Mouse (Mus musculus): ENCODE measurements at regions not wholly inside any gene's neighbourhood (a gene's known extent, or its start where the extent isn't known, plus 50 kb on each side); places are given as distances from the start of the nearest gene placed in this dataset.

- H3K4me3 ChIP-seq (ENCODE audit: control insufficient read depth, insufficient read depth, low read length) = no peak overlapping the region
Measured at GRCm38 (mm10) chr16:55168433-55168832, 129.4 kb downstream of the Zpld1 start.

GRCm38 (mm10) chr16:55166181-55166848 lies 131.5 kb downstream of the Zpld1 start:
- Histone ChIP-seq H3K27ac (ENCODE audit: control insufficient read depth, insufficient read depth, low read length) (no peak overlapping the region), H3K4me1 (replicated peaks; ENCODE audit: control insufficient read depth, insufficient read depth, low read length) (no peaks in the 10 kb centered on the region), H3K4me3 (ENCODE audit: control insufficient read depth, insufficient read depth, low read length) (no peak overlapping the region), H3K27me3 (ENCODE audit: control insufficient read depth, insufficient read depth, low read length) (no peaks in the 10 kb centered on the region), H3K36me3 (ENCODE audit: control insufficient read depth, insufficient read depth, low read length) (no peaks in the 10 kb centered on the region)
- TF ChIP-seq POLR2A (IDR thresholded peaks at IDR 0.05; ENCODE audit: control insufficient read depth, extremely low read depth, insufficient read depth, low read length, poor library complexity) (no peak), CTCF (IDR thresholded peaks at IDR 0.05; ENCODE audit: borderline replicate concordance, control insufficient read depth, extremely low read depth, insufficient read depth, low read length, poor library complexity) (no peak)
- no peak for DNase-seq
- 86% methylated on average over 8 of the region's 8 CpGs for WGBS

More at GRCm38 (mm10) chr16:55168433-55168832, 129.4 kb downstream of the Zpld1 start:
- no peak for TF ChIP-seq CTCF (IDR thresholded peaks at IDR 0.05; ENCODE audit: borderline replicate concordance, control insufficient read depth, extremely low read depth, insufficient read depth, low read length, poor library complexity)
- TF ChIP-seq POLR2A (IDR thresholded peaks at IDR 0.05; ENCODE audit: control insufficient read depth, extremely low read depth, insufficient read depth, low read length, poor library complexity) = no peak
- H3K4me1 ChIP-seq (replicated peaks; ENCODE audit: control insufficient read depth, insufficient read depth, low read length) = no peaks in the 10 kb centered on the region
- no peaks in the 10 kb centered on the region for H3K27me3 ChIP-seq (ENCODE audit: control insufficient read depth, insufficient read depth, low read length)
- 94% methylated on average over 2 of the region's 2 CpGs for WGBS
- no peak for DNase-seq
- no peak overlapping the region for H3K27ac ChIP-seq (ENCODE audit: control insufficient read depth, insufficient read depth, low read length)
- H3K36me3 ChIP-seq (ENCODE audit: control insufficient read depth, insufficient read depth, low read length) = no peaks in the 10 kb centered on the region

GRCm38 (mm10) chr16:55162926-55163325 lies 134.9 kb downstream of the Zpld1 start:
- Histone ChIP-seq H3K27ac (ENCODE audit: control insufficient read depth, insufficient read depth, low read length) (no peak overlapping the region), H3K4me3 (ENCODE audit: control insufficient read depth, insufficient read depth, low read length) (no peak overlapping the region), H3K4me1 (replicated peaks; ENCODE audit: control insufficient read depth, insufficient read depth, low read length) (no peaks in the 10 kb centered on the region), H3K36me3 (ENCODE audit: control insufficient read depth, insufficient read depth, low read length) (no peaks in the 10 kb centered on the region), H3K27me3 (ENCODE audit: control insufficient read depth, insufficient read depth, low read length) (no peaks in the 10 kb centered on the region)
- no peak for DNase-seq
- WGBS = 23% methylated on average over 6 of the region's 6 CpGs
- TF ChIP-seq CTCF (IDR thresholded peaks at IDR 0.05; ENCODE audit: borderline replicate concordance, control insufficient read depth, extremely low read depth, insufficient read depth, low read length, poor library complexity) (no peak), POLR2A (IDR thresholded peaks at IDR 0.05; ENCODE audit: control insufficient read depth, extremely low read depth, insufficient read depth, low read length, poor library complexity) (no peak)

GRCm38 (mm10) chr16:55151726-55152125 lies 146.1 kb downstream of the Zpld1 start:
- DNase-seq = no peak
- Histone ChIP-seq H3K4me1 (replicated peaks; ENCODE audit: control insufficient read depth, insufficient read depth, low read length) (no peaks in the 10 kb centered on the region), H3K4me3 (ENCODE audit: control insufficient read depth, insufficient read depth, low read length) (no peak overlapping the region), H3K27me3 (ENCODE audit: control insufficient read depth, insufficient read depth, low read length) (no peaks in the 10 kb centered on the region), H3K27ac (ENCODE audit: control insufficient read depth, insufficient read depth, low read length) (no peak overlapping the region), H3K36me3 (ENCODE audit: control insufficient read depth, insufficient read depth, low read length) (no peaks in the 10 kb centered on the region)
- no peak for TF ChIP-seq POLR2A (IDR thresholded peaks at IDR 0.05; ENCODE audit: control insufficient read depth, extremely low read depth, insufficient read depth, low read length, poor library complexity)
- no peak for TF ChIP-seq CTCF (IDR thresholded peaks at IDR 0.05; ENCODE audit: borderline replicate concordance, control insufficient read depth, extremely low read depth, insufficient read depth, low read length, poor library complexity)
- 27% methylated on average over 4 of the region's 4 CpGs for WGBS

GRCm38 (mm10) chr16:55142431-55143173 lies 155.2 kb downstream of the Zpld1 start:
- TF ChIP-seq CTCF (IDR thresholded peaks at IDR 0.05; ENCODE audit: borderline replicate concordance, control insufficient read depth, extremely low read depth, insufficient read depth, low read length, poor library complexity) = no peak
- no peak for TF ChIP-seq POLR2A (IDR thresholded peaks at IDR 0.05; ENCODE audit: control insufficient read depth, extremely low read depth, insufficient read depth, low read length, poor library complexity)
- WGBS = 95% methylated on average over 6 of the region's 6 CpGs
- Histone ChIP-seq H3K27me3 (ENCODE audit: control insufficient read depth, insufficient read depth, low read length) (no peaks in the 10 kb centered on the region), H3K4me3 (ENCODE audit: control insufficient read depth, insufficient read depth, low read length) (no peak overlapping the region), H3K4me1 (replicated peaks; ENCODE audit: control insufficient read depth, insufficient read depth, low read length) (no peaks in the 10 kb centered on the region), H3K36me3 (ENCODE audit: control insufficient read depth, insufficient read depth, low read length) (no peaks in the 10 kb centered on the region), H3K27ac (ENCODE audit: control insufficient read depth, insufficient read depth, low read length) (no peak overlapping the region)
- DNase-seq = no peak

- no peak for DNase-seq
- H3K27ac ChIP-seq (ENCODE audit: control insufficient read depth, insufficient read depth, low read length) = no peak overlapping the region
- H3K4me3 ChIP-seq (ENCODE audit: control insufficient read depth, insufficient read depth, low read length) = no peak overlapping the region
- H3K36me3 ChIP-seq (ENCODE audit: control insufficient read depth, insufficient read depth, low read length) = no peaks in the 10 kb centered on the region
- TF ChIP-seq CTCF (IDR thresholded peaks at IDR 0.05; ENCODE audit: borderline replicate concordance, control insufficient read depth, extremely low read depth, insufficient read depth, low read length, poor library complexity) (no peak), POLR2A (IDR thresholded peaks at IDR 0.05; ENCODE audit: control insufficient read depth, extremely low read depth, insufficient read depth, low read length, poor library complexity) (no peak)
- H3K4me1 ChIP-seq (replicated peaks; ENCODE audit: control insufficient read depth, insufficient read depth, low read length) = no peaks in the 10 kb centered on the region
- no peaks in the 10 kb centered on the region for H3K27me3 ChIP-seq (ENCODE audit: control insufficient read depth, insufficient read depth, low read length)
Measured at GRCm38 (mm10) chr16:55134961-55135360, 162.8 kb downstream of the Zpld1 start.

All from thymus, adult 2 months (tissue).